Mouse (Mus musculus): Measurements from ENCODE around the gene Farp2. TPM values are rescaled to one million over a fixed set of nuclear protein-coding genes. Genes with fewer than 3 reads are reported as not detected.
A peak's percentile ranks its signal among the peaks of the same experiment; 100 is the strongest.
"Not testable (repeated sequence)": the region's sequence is repeated elsewhere in the genome, so short reads cannot be mapped to it uniquely, and the experiment has no call there.

Farp2 gene
- total RNA-seq, 2 experiments from 2014 or later = 17.3 to 18.9 TPM

GRCm38 (mm10) chr1:93624502-93624901 is 112.6 kb downstream of the Farp2 start:
- DNase-seq = no peak
- intact Hi-C loops (cut with DNase I) = no loop called here

- intact Hi-C loops (cut with DNase I) = no loop called here
- no peak for DNase-seq
These were observed 118.9 kb downstream of the Farp2 start for GRCm38 (mm10) chr1:93630796-93631195.

GRCm38 (mm10) chr1:93632723-93633122 is 120.8 kb downstream of the Farp2 start:
- DNase-seq = no peak
- intact Hi-C loops (cut with DNase I) = no loop called here

GRCm38 (mm10) chr1:93634481-93634891 is 122.6 kb downstream of the Farp2 start:
- peak; percentile 47 to 53 for DNase-seq
- intact Hi-C loops (cut with DNase I) = no loop called here

GRCm38 (mm10) chr1:93635091-93635579 is 123.3 kb downstream of the Farp2 start:
- intact Hi-C loops (cut with DNase I) = loop anchor here (5.0 kb wide), 2 partner anchors 52 to 167 kb away; partner anchors contain the start of genes Bok, Dtymk and Ing5
- DNase-seq = peak in 1 of 2 experiments; percentile 53

- intact Hi-C loops (cut with DNase I) = loop anchor here (5.0 kb wide), 2 partner anchors 52 to 167 kb away; partner anchors contain the start of genes Bok, Dtymk and Ing5
- peak; percentile 96 to 98 for DNase-seq
These were observed 123.8 kb downstream of the Farp2 start for GRCm38 (mm10) chr1:93635580-93636192.

- no peak for DNase-seq
- intact Hi-C loops (cut with DNase I) = loop anchor here (5.0 kb wide), 2 partner anchors 51 to 166 kb away; partner anchors contain the start of genes Bok, Dtymk and Ing5
These were observed 124.5 kb downstream of the Farp2 start for GRCm38 (mm10) chr1:93636211-93636897.

GRCm38 (mm10) chr1:93641978-93642377 is 130.1 kb downstream of the Farp2 start:
- no peak for DNase-seq
- intact Hi-C loops (cut with DNase I) = no loop called here

GRCm38 (mm10) chr1:93642692-93643091 is 130.8 kb downstream of the Farp2 start:
- intact Hi-C loops (cut with DNase I) = no loop called here
- DNase-seq = no peak

GRCm38 (mm10) chr1:93649604-93650172 is 137.8 kb downstream of the Farp2 start:
- intact Hi-C loops (cut with DNase I) = no loop called here
- no peak for DNase-seq

- intact Hi-C loops (cut with DNase I) = no loop called here
These were observed 142.4 kb downstream of the Farp2 start for GRCm38 (mm10) chr1:93654275-93654674.

GRCm38 (mm10) chr1:93654798-93655197 is 142.9 kb downstream of the Farp2 start:
- no peak for DNase-seq

More at GRCm38 (mm10) chr1:93654275-93654674, 142.4 kb downstream of the Farp2 start:
- DNase-seq = no peak

GRCm38 (mm10) chr1:93656325-93657024 is 144.6 kb downstream of the Farp2 start:
- intact Hi-C loops (cut with DNase I) = no loop called here
- no peak for DNase-seq

More at GRCm38 (mm10) chr1:93654798-93655197, 142.9 kb downstream of the Farp2 start:
- intact Hi-C loops (cut with DNase I) = no loop called here

GRCm38 (mm10) chr1:93657025-93657360 is 145.1 kb downstream of the Farp2 start:
- DNase-seq = no peak
- intact Hi-C loops (cut with DNase I) = no loop called here

- intact Hi-C loops (cut with DNase I); DNase-seq: not testable (repeated sequence)
These were observed 146.7 kb downstream of the Farp2 start, which contains the start of gene Stk25 for GRCm38 (mm10) chr1:93658559-93658958. TSS of gene Stk25 (minus strand) at chr1:93658659.

- intact Hi-C loops (cut with DNase I) = loop anchor here (1.0 to 5.0 kb wide), 2 partner anchors 58 to 134 kb away; partner anchors contain the start of genes Dtymk and Ing5
- DNase-seq = no peak
These were observed 156.0 kb downstream of the Farp2 start for GRCm38 (mm10) chr1:93667760-93668400.

GRCm38 (mm10) chr1:93668791-93669548 is 157.1 kb downstream of the Farp2 start:
- DNase-seq = peak; percentile 82 to 87
- intact Hi-C loops (cut with DNase I) = loop anchor here (1.0 to 5.0 kb wide), 2 partner anchors 57 to 133 kb away; partner anchors contain the start of genes Dtymk and Ing5

GRCm38 (mm10) chr1:93669941-93670340 is 158.1 kb downstream of the Farp2 start:
- intact Hi-C loops (cut with DNase I) = loop anchor here (5.0 kb wide), 1 partner anchor 132 kb away; the partner anchor contains the start of genes Dtymk and Ing5
- no peak for DNase-seq

All from heart, postnatal 14 days (tissue).